Comparison of ENCODE assay signal across 28 mouse cellular contexts in genomic region chr4:118220756-118221155, GRCm38 (mm10). TPM values are rescaled to one million over a fixed set of nuclear protein-coding genes. Genes with fewer than 3 reads are reported as not detected.
DNase-seq lines count a peak whose midpoint lies in the region; ATAC-seq lines count a peak whose summit lies in the region.
"Had no signal": no experiment of that assay in that cellular context is flagged by ENCODE, and none has a peak within 500 bp of the region (broad histone marks: within the 10 kb centered on the region; RNA-seq: fewer than 3 reads in every experiment).

No protein-coding gene starts in this region.

- H3K4me3 ChIP-seq in kidney, embryonic 14.5 days (ENCODE audit: low read length) = no peak overlapping the region
- H3K4me3 ChIP-seq: embryonic facial prominence, embryonic 12.5 days; heart, embryonic 13.5 days; limb, embryonic 10.5 days; limb, embryonic 15.5 days; liver, embryonic 13.5 days; neural tube, embryonic 15.5 days had no signal

- peaks cover 90% of the 10 kb centered on the region for H3K36me3 ChIP-seq in kidney, embryonic 14.5 days (ENCODE audit: control insufficient read depth, insufficient read depth, low read length)

- H3K27me3 ChIP-seq in kidney, embryonic 14.5 days (ENCODE audit: control insufficient read depth, insufficient read depth, low read length) = no peaks in the 10 kb centered on the region
- H3K27me3 ChIP-seq: embryonic facial prominence, embryonic 12.5 days; heart, embryonic 13.5 days; limb, embryonic 15.5 days; liver, embryonic 13.5 days; neural tube, embryonic 15.5 days had no signal

- peak; percentile 30 for DNase-seq in kidney, adult 18-20 months
- DNase-seq in kidney, adult 9 months = peak; percentile 61
- peak; percentile 45 to 84 for DNase-seq in kidney, postnatal 25 days
- no peak for DNase-seq in ovary, postnatal 36 days (ENCODE audit: low spot score)
- DNase-seq in neural tube, embryonic 10.5 days (ENCODE audit: extremely low spot score, low spot score) = no peak
- no peak for DNase-seq in adrenal gland, postnatal 36 days
- DNase-seq: adrenal gland, adult 8-10 months; cerebellum, adult 11 months; cerebellum, adult 9-10 months; cerebellum, postnatal 36 days; forebrain, postnatal 0 days; gastrocnemius, postnatal 10 days; heart, postnatal 10 days; layer of hippocampus, adult 9-11 months; lung, adult 18-20 months; lung, postnatal 4 days; midbrain, embryonic 14.5 days; thymus, adult 2 months; thymus, postnatal 36 days had no signal

- H3K9ac ChIP-seq in kidney, embryonic 14.5 days (ENCODE audit: low read depth, low read length) = no peak overlapping the region
- H3K9ac ChIP-seq: embryonic facial prominence, embryonic 12.5 days; forebrain, postnatal 0 days; heart, embryonic 13.5 days; hindbrain, embryonic 14.5 days; limb, embryonic 15.5 days; liver, embryonic 13.5 days; neural tube, embryonic 15.5 days had no signal

- no peaks in the 10 kb centered on the region for H3K4me1 ChIP-seq in kidney, embryonic 14.5 days (ENCODE audit: control insufficient read depth, insufficient read depth, low read length)
- H3K4me1 ChIP-seq: embryonic facial prominence, embryonic 12.5 days; heart, embryonic 13.5 days; limb, embryonic 10.5 days; limb, embryonic 15.5 days; neural tube, embryonic 15.5 days had no signal

- ATAC-seq in kidney, embryonic 14.5 days (ENCODE audit: low FRiP score, low TSS enrichment) = no peak
- ATAC-seq: CD4-positive, CD25-positive, alpha-beta regulatory T cell, adult 4 months; forebrain, postnatal 0 days had no signal

- WGBS in kidney, embryonic 14.5 days = 81% methylated on average over 9 of the region's 9 CpGs

- H3K4me2 ChIP-seq in kidney, embryonic 14.5 days (replicated peaks; ENCODE audit: low read depth, low read length) = no peak overlapping the region
- H3K4me2 ChIP-seq: embryonic facial prominence, embryonic 12.5 days; heart, embryonic 13.5 days; hindbrain, embryonic 14.5 days; limb, embryonic 15.5 days; liver, embryonic 13.5 days; neural tube, embryonic 15.5 days had no signal

- H3K27ac ChIP-seq in kidney, embryonic 14.5 days (ENCODE audit: low read depth, low read length) = no peak overlapping the region
- H3K27ac ChIP-seq: embryonic facial prominence, embryonic 12.5 days; heart, embryonic 13.5 days; hindbrain, embryonic 14.5 days; limb, embryonic 10.5 days; limb, embryonic 15.5 days; liver, embryonic 13.5 days; neural tube, embryonic 15.5 days had no signal

- H3K9me3 ChIP-seq in kidney, embryonic 14.5 days (ENCODE audit: control insufficient read depth, low read length) = no peaks in the 10 kb centered on the region
- H3K9me3 ChIP-seq: embryonic facial prominence, embryonic 12.5 days; heart, embryonic 13.5 days; limb, embryonic 10.5 days; limb, embryonic 15.5 days; liver, embryonic 13.5 days; neural tube, embryonic 15.5 days had no signal

RNA-seq across cellular contexts. Expression of gene Kdm4a, which starts 40.9 kb away (rescaled TPM):
- polyA plus RNA-seq in kidney, embryonic 14.5 days (2014; fragmentation: Nextera tagmentation; extraction: Ambion mirVana) = 35.2 and 58.8 TPM in 2 replicates
- total RNA-seq in adrenal gland, postnatal 36 days (2021) = 10 to 100 TPM; 35.7 to 43.4 TPM

Comparison
In these comparisons a context has a peak if more than half of its experiments do, and no peak if none do; other contexts are left out.
1. DNase-seq: peak in kidney, adult 18-20 months (single experiment), kidney, adult 9 months (single experiment) and kidney, postnatal 25 days (2 of 2); none in ovary, postnatal 36 days (single experiment), neural tube, embryonic 10.5 days (single experiment) and adrenal gland, postnatal 36 days (0 of 2).